Mouse (Mus musculus) stomach, postnatal 0 days (tissue): ENCODE results near the gene Ssx2ip. TPM values are rescaled to one million over a fixed set of nuclear protein-coding genes. Genes with fewer than 3 reads are reported as not detected.

Experiments
- ATAC-seq: fragments of 200-750 bp; cut with Nextera tagmentation; 2 replicates; pipeline ENCODE4 v1.8.0; 2017; ENCODE audit not compliant: low FRiP score, low TSS enrichment
- DNase-seq: peaks from one replicate; pipeline ENCODE4 v3.0.0-alpha.2; 2016; ENCODE audit warnings: low spot score
- H3K27ac ChIP-seq: fragments of 300-500 bp; sonication (generic); replicated peaks from 2 replicates; pipeline ENCODE4 v1.5.1; 2014; ENCODE audit warnings: mild to moderate bottlenecking, control low read depth
- H3K27me3 ChIP-seq: fragments of 300-500 bp; sonication (generic); 2 replicates; pipeline ENCODE4 v1.6.1; 2014; ENCODE audit warnings: low read length; ENCODE audit not compliant: control insufficient read depth, insufficient read depth
- H3K36me3 ChIP-seq: fragments of 300-500 bp; sonication (generic); 2 replicates; pipeline ENCODE4 v1.6.1; 2014; ENCODE audit warnings: low read length, mixed read lengths; ENCODE audit not compliant: control insufficient read depth, insufficient read depth
- H3K4me1 ChIP-seq: fragments of 300-500 bp; sonication (generic); replicated peaks from 2 replicates; pipeline ENCODE4 v1.6.1; 2014; ENCODE audit warnings: antibody characterized with exemption; ENCODE audit not compliant: control insufficient read depth, insufficient read depth
- H3K4me2 ChIP-seq: fragments of 300-500 bp; sonication (generic); replicated peaks from 2 replicates; pipeline ENCODE4 v1.6.1; 2014; ENCODE audit warnings: low read depth, mild to moderate bottlenecking, control low read depth, moderate library complexity
- H3K4me3 ChIP-seq: fragments of 300-500 bp; sonication (generic); 2 replicates; pipeline ENCODE4 v1.5.1; 2014; ENCODE audit warnings: low read depth, low read length, control low read depth
- H3K9ac ChIP-seq: fragments of 300-500 bp; sonication (generic); 2 replicates; pipeline ENCODE4 v1.6.1; 2014; ENCODE audit warnings: mild to moderate bottlenecking, low read length, control low read depth, mixed read lengths
- H3K9me3 ChIP-seq: fragments of 300-500 bp; sonication (generic); 2 replicates; pipeline ENCODE4 v1.6.1; 2016; ENCODE audit warnings: low read length; ENCODE audit not compliant: control insufficient read depth
- CTCF ChIP-seq: IDR thresholded peaks from 2 replicates; pipeline ENCODE4 v1.5.1; 2016; ENCODE audit warnings: antibody characterized with exemption, low read depth, mild to moderate bottlenecking, moderate library complexity
- EP300 ChIP-seq: optimal IDR thresholded peaks from 2 replicates; pipeline ENCODE3; 2016; ENCODE audit warnings: antibody characterized with exemption
- WGBS: fragments of 180-500 bp; shearing (Covaris S2); extraction: QIAGEN DNeasy Blood & Tissue Kit; methylation state at CpG from one replicate; pipeline ENCODE4 v1.1.7; 2014; 5-methylcytosine and 5-hydroxymethylcytosine counted together
- microRNA-seq: library from miRNA; unstranded; fragments of <30 nt; microRNA quantifications from one replicate; pipeline ENCODE4, GENCODE M21; 2016
- polyA plus RNA-seq: library from polyadenylated mRNA; unstranded; fragments of >200 nt; fragmentation: Nextera tagmentation; extraction: Ambion mirVana; gene quantifications from 2 replicates; pipeline ENCODE4 v1.2.1, GENCODE M21; 2015

Ssx2ip gene
- polyA plus RNA-seq, 1 experiment from 2014 or later: 12.9 TPM

DNA sequence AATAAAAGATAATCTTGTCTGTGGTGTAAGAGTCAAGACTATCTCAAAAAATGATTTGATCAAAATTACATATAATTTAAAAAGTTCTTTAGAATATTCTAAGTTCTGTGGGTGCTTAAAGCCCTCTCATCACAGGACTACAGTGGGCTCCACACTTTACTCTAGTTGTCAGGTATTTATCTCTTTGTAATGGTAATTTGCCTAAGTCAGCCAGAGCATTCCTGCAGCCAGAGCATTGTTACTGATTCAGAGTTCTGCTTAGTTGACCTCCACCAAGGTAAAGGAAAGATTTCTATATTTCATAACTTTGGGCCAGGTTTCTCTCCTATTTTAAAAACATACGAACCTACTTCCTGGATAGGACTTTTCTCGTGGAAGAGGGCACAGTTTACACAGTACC lies 64.8 kb downstream of the Ssx2ip start:
- ATAC-seq (no peak), DNase-seq (no peak)
- TF ChIP-seq CTCF: no peak
- TF ChIP-seq EP300: no peak
- 77% methylated on average over 2 of the region's 2 CpGs for WGBS
- Histone ChIP-seq H3K36me3 (no peaks in the 10 kb centered on the region), H3K4me3 (no peak overlapping the region), H3K27ac (no peak overlapping the region), H3K4me1 (no peaks in the 10 kb centered on the region), H3K9me3 (no peaks in the 10 kb centered on the region), H3K4me2 (no peak overlapping the region), H3K27me3 (no peaks in the 10 kb centered on the region), H3K9ac (no peak overlapping the region)

GRCm38 (mm10) chr3:146472657-146473056 lies 68.2 kb downstream of the Ssx2ip start:
- Histone ChIP-seq H3K4me3 (no peak overlapping the region), H3K4me1 (no peaks in the 10 kb centered on the region), H3K9ac (no peak overlapping the region), H3K9me3 (no peaks in the 10 kb centered on the region), H3K4me2 (no peak overlapping the region), H3K27me3 (no peaks in the 10 kb centered on the region), H3K36me3 (no peaks in the 10 kb centered on the region), H3K27ac (no peak overlapping the region)
- ATAC-seq (no peak), DNase-seq (no peak)
- TF ChIP-seq EP300 (no peak), CTCF (no peak)
- 60% methylated on average over 4 of the region's 4 CpGs for WGBS

- Histone ChIP-seq H3K4me1 (no peaks in the 10 kb centered on the region), H3K27me3 (no peaks in the 10 kb centered on the region), H3K4me3 (no peak overlapping the region), H3K9ac (no peak overlapping the region), H3K36me3 (no peaks in the 10 kb centered on the region), H3K4me2 (no peak overlapping the region), H3K27ac (no peak overlapping the region), H3K9me3 (no peaks in the 10 kb centered on the region)
- ATAC-seq: no peak
- TF ChIP-seq EP300 (no peak), CTCF (no peak)
- DNase-seq: no peak
These were observed 69.3 kb downstream of the Ssx2ip start for GRCm38 (mm10) chr3:146473741-146474140.

GRCm38 (mm10) chr3:146474428-146474827 lies 70.0 kb downstream of the Ssx2ip start:
- DNase-seq (no peak), ATAC-seq (no peak)
- no peaks in the 10 kb centered on the region for H3K4me1 ChIP-seq
- no peaks in the 10 kb centered on the region for H3K27me3 ChIP-seq
- H3K4me2 ChIP-seq: no peak overlapping the region
- 85% methylated on average over 3 of the region's 3 CpGs for WGBS
- TF ChIP-seq EP300 (no peak), CTCF (no peak)
- no peak overlapping the region for H3K4me3 ChIP-seq
- H3K27ac ChIP-seq: no peak overlapping the region
- no peaks in the 10 kb centered on the region for H3K36me3 ChIP-seq
- no peaks in the 10 kb centered on the region for H3K9me3 ChIP-seq
- no peak overlapping the region for H3K9ac ChIP-seq

DNA sequence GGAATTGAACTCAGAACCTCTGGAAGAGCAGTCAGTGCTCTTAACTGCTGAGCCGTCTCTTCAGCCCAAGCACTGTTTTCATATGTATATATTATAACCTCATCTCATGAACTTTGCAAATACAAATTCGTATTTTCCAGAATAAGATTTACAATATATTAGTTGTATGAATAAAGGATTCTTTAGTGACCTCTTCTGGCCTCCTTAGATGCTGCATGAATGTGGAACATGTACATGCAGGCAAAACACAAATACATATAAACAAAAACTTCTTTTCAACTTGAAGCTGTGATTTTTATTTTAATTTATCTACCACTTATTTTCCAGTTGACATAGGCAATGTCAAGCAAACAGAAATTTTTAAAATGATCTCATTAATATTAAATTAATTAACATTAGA lies 77.6 kb downstream of the Ssx2ip start:
- Histone ChIP-seq H3K4me3 (no peak overlapping the region), H3K9me3 (no peaks in the 10 kb centered on the region), H3K9ac (no peak overlapping the region), H3K36me3 (no peaks in the 10 kb centered on the region), H3K4me1 (no peaks in the 10 kb centered on the region), H3K27me3 (no peaks in the 10 kb centered on the region), H3K4me2 (no peak overlapping the region), H3K27ac (no peak overlapping the region)
- WGBS: 50% methylated on average over 2 of the region's 2 CpGs
- DNase-seq (no peak), ATAC-seq (no peak)
- TF ChIP-seq CTCF (peak; percentile 54), EP300 (no peak)

- no peak for DNase-seq
- H3K4me1 ChIP-seq: no peaks in the 10 kb centered on the region
- no peak overlapping the region for H3K27ac ChIP-seq
- no peak overlapping the region for H3K9ac ChIP-seq
- no peaks in the 10 kb centered on the region for H3K9me3 ChIP-seq
- TF ChIP-seq CTCF (0 out of 2 replicates have a peak, but pooled peaks have one; percentile 22), EP300 (no peak)
- H3K4me2 ChIP-seq: no peak overlapping the region
- H3K27me3 ChIP-seq: no peaks in the 10 kb centered on the region
- H3K36me3 ChIP-seq: no peaks in the 10 kb centered on the region
- WGBS: 84% methylated on average over 4 of the region's 4 CpGs
- no peak for ATAC-seq
- H3K4me3 ChIP-seq: no peak overlapping the region
These were observed 82.0 kb downstream of the Ssx2ip start for GRCm38 (mm10) chr3:146486464-146486863.

Small RNAs within 50 kb of the gene (microRNA-seq; reads per million reads assigned to microRNA genes)
- not detected for gene Gm22901

Other genes with a start within 250 kb of the Ssx2ip start
- 0.38 and 0.53 TPM in 2 replicates for gene Lpar3, start 183.7 kb upstream of the Ssx2ip start, polyA plus RNA-seq
- 7.9 and 8.7 TPM in 2 replicates for gene Ctbs, start 45.2 kb downstream of the Ssx2ip start, polyA plus RNA-seq
- 1.1 and 2.4 TPM in 2 replicates for gene Spata1, start 95.1 kb downstream of the Ssx2ip start, polyA plus RNA-seq
- 1,101 and 1,141 TPM in 2 replicates for gene Gng5, start 95.2 kb downstream of the Ssx2ip start, polyA plus RNA-seq
- gene Rpf1, start 116.8 kb downstream of the Ssx2ip start, polyA plus RNA-seq: 30.8 and 31.2 TPM in 2 replicates
- 0.25 and 0.29 TPM in 2 replicates for gene Uox, start 165.8 kb downstream of the Ssx2ip start, polyA plus RNA-seq
- gene Dnase2b, start 211.0 kb downstream of the Ssx2ip start, polyA plus RNA-seq: not detected in 2 replicates
- gene 4930503B20Rik, start 246.7 kb downstream of the Ssx2ip start, polyA plus RNA-seq: not detected in 2 replicates